Comparison of ENCODE assay signal across 8 mouse cellular contexts in the genomic region with DNA sequence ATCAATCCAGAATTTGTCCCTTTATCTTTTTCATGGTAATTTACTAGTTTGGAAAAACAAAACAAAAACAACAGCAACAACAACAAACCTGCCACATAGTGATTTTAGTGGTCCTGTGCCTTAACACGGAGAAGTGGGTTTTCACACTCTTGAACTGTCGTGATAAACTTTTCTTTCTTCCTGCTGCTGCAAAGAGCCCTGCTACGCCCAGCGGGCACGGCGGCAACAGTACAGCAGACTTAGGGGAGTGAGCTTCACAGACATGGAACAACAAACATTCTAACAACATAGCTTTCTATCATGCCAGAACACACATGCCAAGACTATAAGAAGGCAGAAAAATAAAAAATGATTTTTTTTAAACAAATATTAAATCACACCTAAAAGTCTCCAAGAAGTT.
DNase-seq lines count a peak whose midpoint lies in the region; ATAC-seq and TF ChIP-seq lines count a peak whose summit lies in the region.
"Had no signal": no experiment of that assay in that cellular context is flagged by ENCODE, and none has a peak within 500 bp of the region (broad histone marks: within the 10 kb centered on the region; RNA-seq: fewer than 3 reads in every experiment).

No protein-coding gene starts in this region.

- H3K4me1 ChIP-seq in spleen, adult 2 months (ENCODE audit: control insufficient read depth, insufficient read depth, insufficient read length): peaks cover 6% of the 10 kb centered on the region; the same call in 1 of the 2 replicates
- H3K4me1 ChIP-seq in liver, embryonic 13.5 days (replicated peaks): peaks cover 79% of the 10 kb centered on the region

- peaks cover 2% of the 10 kb centered on the region; the same call in 1 of the 2 replicates for H3K36me3 ChIP-seq in spleen, adult 2 months (ENCODE audit: control insufficient read depth, insufficient read depth, low read length)
- H3K36me3 ChIP-seq in liver, embryonic 13.5 days: no peaks in the 10 kb centered on the region
- peaks cover 1% of the 10 kb centered on the region; the same call in 1 of the 2 replicates for H3K36me3 ChIP-seq in splenic B cell, adult 2 months (ENCODE audit: control insufficient read depth, insufficient read depth, low read length, poor library complexity, severe bottlenecking)

- TF ChIP-seq POLR2A in spleen, adult 2 months (IDR thresholded peaks at IDR 0.05; ENCODE audit: low read depth, low read length): no peak

- no peak for TF ChIP-seq CTCF in spleen, adult 2 months (IDR thresholded peaks at IDR 0.05; ENCODE audit: extremely low read depth, insufficient read depth, insufficient read length, insufficient replicate concordance)
- no peak for TF ChIP-seq CTCF in left cerebral cortex, adult 2 months (IDR thresholded peaks at IDR 0.05)

- peak; percentile 29; the same call in 1 of the 2 replicates for ATAC-seq in liver, embryonic 13.5 days (ENCODE audit: low read depth)
- ATAC-seq: hindbrain, postnatal 0 days had no signal

- intact Hi-C loops in left cerebral cortex, adult 2 months (cut with DNase I): no loop called here

- H3K27me3 ChIP-seq in spleen, adult 2 months (ENCODE audit: control insufficient read depth, insufficient read depth, low read length): no peaks in the 10 kb centered on the region
- no peaks in the 10 kb centered on the region for H3K27me3 ChIP-seq in liver, embryonic 13.5 days
- no peaks in the 10 kb centered on the region for H3K27me3 ChIP-seq in splenic B cell, adult 2 months (ENCODE audit: control insufficient read depth, insufficient read depth, low read length, poor library complexity, severe bottlenecking)

- no peak overlapping the region for H3K27ac ChIP-seq in spleen, adult 2 months (ENCODE audit: insufficient read depth, low read length)
- peak overlapping the region; percentile 58; the same call in 1 of the 2 replicates for H3K27ac ChIP-seq in liver, embryonic 13.5 days
- H3K27ac ChIP-seq in left cerebral cortex, adult 2 months: no peak overlapping the region
- H3K27ac ChIP-seq: hindbrain, postnatal 0 days had no signal

- peak in 1 of 2 experiments; percentile 31 for DNase-seq in spleen, adult 2 months (ENCODE audit: low read depth in 1 of 2, low spot score in 2 of 2)
- DNase-seq in spleen, postnatal 4 days (ENCODE audit: low spot score in 2 of 2): no peak
- no peak for DNase-seq in liver, embryonic 13.5 days
- peak; percentile 36 for DNase-seq in splenic B cell, adult 2 months (ENCODE audit: low read depth, low spot score)
- no peak for DNase-seq in ovary, postnatal 10 days (ENCODE audit: low spot score)
- no peak for DNase-seq in left cerebral cortex, adult 2 months (ENCODE audit: extremely low spot score in 1 of 2, low spot score in 2 of 2)
- no peak for DNase-seq in adrenal gland, postnatal 14 days

- WGBS in spleen, adult 2 months: 17% methylated on average over 6 of the region's 6 CpGs
- 17% methylated on average over 6 of the region's 6 CpGs for WGBS in liver, embryonic 13.5 days (ENCODE audit: insufficient replicate concordance)

- peak overlapping the region; percentile 60 for H3K4me2 ChIP-seq in liver, embryonic 13.5 days

- H3K4me3 ChIP-seq in spleen, adult 2 months (ENCODE audit: extremely low read depth, insufficient read depth, insufficient read length): peak overlapping the region; percentile 57
- peak overlapping the region; percentile 39 for H3K4me3 ChIP-seq in liver, embryonic 13.5 days (replicated peaks)
- H3K4me3 ChIP-seq in left cerebral cortex, adult 2 months: no peak overlapping the region

- H3K9me3 ChIP-seq in liver, embryonic 13.5 days (replicated peaks): no peaks in the 10 kb centered on the region

- H3K9ac ChIP-seq in liver, embryonic 13.5 days: peak overlapping the region; percentile 29; the same call in 1 of the 2 replicates
